Mouse (Mus musculus) erythroblast, embryonic 14.5 days (primary cell): ENCODE measurements at regions not wholly inside any gene's neighbourhood (a gene's known extent, or its start where the extent isn't known, plus 50 kb on each side); places are given as distances from the start of the nearest gene placed in this dataset.

Experiments
- GATA1 ChIP-seq: IDR thresholded peaks from 2 replicates; pipeline ENCODE4 v1.6.1; 2012; ENCODE audit warnings: low read length, inconsistent platforms, mixed read lengths
- TAL1 ChIP-seq: IDR thresholded peaks from 3 replicates; pipeline ENCODE4 v1.6.1; 2012; ENCODE audit warnings: low read length, inconsistent platforms, mixed read lengths

- TF ChIP-seq TAL1 (no peak), GATA1 (no peak)
These were observed 301.4 kb downstream of the Gm49356 start for GRCm38 (mm10) chr15:59190511-59190910.
